Mouse (Mus musculus): ENCODE measurements at regions not wholly inside any gene's neighbourhood (a gene's known extent, or its start where the extent isn't known, plus 50 kb on each side); places are given as distances from the start of the nearest gene placed in this dataset.

GRCm38 (mm10) chr4:89001470-89001869 is 121.5 kb upstream of the Ifne start:
- no peak for DNase-seq (ENCODE audit: low read depth, low spot score)

- no peak for DNase-seq (ENCODE audit: low read depth, low spot score)
These were observed 120.9 kb upstream of the Ifne start for GRCm38 (mm10) chr4:89000855-89001254.

- DNase-seq (ENCODE audit: low read depth, low spot score): no peak
These were observed 120.2 kb upstream of the Ifne start for GRCm38 (mm10) chr4:89000200-89000599.

- no peak for DNase-seq (ENCODE audit: low read depth, low spot score)
These were observed 118.3 kb upstream of the Ifne start for GRCm38 (mm10) chr4:88998286-88998685.

DNA sequence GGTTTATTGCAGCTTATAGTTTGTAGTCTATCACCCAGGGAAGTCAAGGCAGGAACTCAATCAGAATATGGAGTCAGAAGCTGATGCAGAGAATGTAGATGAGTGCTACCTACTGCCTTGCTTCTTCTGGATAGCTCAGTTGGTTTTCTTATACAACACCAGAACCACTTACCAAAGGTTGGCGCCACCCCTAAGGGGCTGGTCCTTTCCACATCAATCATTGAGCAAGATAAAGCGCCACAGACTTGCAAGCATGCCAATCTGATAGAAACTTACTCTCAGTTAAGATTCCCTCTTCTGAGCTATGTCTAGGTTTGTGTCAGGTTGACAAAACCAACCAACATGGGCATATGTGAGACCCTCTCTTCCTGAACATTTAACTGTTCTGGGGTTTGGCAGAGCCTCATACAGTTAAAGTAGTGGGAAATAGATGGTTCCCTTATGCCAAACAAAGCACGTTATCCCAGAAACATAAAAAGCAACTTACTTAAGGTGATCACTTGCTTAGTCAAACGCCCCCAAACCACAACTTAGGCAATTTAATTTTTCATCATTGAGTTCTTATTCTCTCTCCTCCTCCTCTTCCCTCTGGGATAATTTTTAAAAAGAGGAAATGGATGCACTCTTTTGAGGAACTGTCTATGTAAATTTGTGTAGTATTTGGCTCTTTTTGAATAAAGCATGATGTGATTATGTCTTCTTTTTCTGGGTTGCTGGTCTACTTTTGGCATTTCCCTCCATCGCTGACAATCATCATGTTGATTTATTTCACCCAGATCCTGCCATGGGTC is 115.3 kb upstream of the Ifne start:
- DNase-seq (ENCODE audit: low read depth, low spot score): no peak

GRCm38 (mm10) chr4:88994486-88994885 is 114.5 kb upstream of the Ifne start:
- no peak for DNase-seq (ENCODE audit: low read depth, low spot score)

DNA sequence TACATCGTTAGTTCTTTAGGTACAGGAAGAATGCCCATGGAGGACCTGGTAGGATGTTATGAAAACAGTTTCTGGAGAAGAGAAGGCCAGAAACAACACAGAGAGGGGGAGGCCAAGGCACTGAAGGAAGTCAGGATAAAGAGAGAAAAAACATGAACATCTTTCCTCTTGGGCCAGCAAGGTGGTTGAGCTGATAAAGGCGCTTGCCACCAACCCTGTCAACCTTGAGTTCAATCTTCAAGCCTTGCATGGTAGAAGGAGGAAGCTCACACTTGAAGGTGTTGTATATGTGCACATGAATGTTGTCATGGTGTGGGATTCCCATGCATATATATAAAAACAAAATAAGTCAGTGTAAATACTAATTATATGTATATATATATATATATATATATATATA is 112.5 kb upstream of the Ifne start:
- DNase-seq (ENCODE audit: low read depth, low spot score): no peak

DNA sequence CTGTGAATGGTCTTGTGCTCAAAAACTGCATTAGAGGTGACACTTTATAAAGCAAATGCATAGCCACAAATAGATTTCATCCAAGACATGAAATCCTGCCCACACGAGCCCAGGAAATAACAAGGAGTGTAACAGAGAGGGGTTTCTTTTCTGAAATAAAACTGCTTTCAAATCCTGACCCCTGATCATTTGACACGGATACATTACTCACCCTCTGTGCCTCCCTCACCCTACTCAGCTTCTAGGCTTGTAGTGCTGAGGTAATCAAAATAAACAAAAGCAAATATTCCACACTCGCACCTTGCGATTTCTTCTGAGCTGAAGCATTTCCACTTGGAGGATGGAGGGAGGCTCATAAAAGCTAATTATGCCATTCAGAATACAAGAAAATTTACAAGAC is 108.4 kb upstream of the Ifne start:
- DNase-seq (ENCODE audit: low read depth, low spot score): no peak

GRCm38 (mm10) chr4:88987103-88987502 is 107.1 kb upstream of the Ifne start:
- DNase-seq (ENCODE audit: low read depth, low spot score): no peak

DNA sequence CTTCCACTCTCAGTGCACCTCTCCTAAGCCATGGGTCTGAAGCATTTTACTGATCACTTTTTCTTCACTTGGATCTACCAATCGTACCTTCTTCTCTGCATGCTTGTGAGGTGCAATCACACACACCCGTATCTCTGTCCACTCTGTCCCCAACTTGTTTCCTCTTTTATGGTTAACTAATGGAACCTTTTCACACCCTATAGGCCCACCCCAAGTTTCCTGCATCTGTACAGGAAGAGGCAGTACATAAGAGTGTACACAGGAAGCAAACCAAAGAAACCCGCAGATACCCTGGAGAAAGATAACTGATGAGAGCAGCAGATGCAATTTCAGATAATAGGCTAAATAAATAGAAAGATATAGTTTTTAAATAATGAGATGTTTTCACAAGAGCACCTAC is 102.5 kb upstream of the Ifne start:
- no peak for DNase-seq (ENCODE audit: low read depth, low spot score)

DNA sequence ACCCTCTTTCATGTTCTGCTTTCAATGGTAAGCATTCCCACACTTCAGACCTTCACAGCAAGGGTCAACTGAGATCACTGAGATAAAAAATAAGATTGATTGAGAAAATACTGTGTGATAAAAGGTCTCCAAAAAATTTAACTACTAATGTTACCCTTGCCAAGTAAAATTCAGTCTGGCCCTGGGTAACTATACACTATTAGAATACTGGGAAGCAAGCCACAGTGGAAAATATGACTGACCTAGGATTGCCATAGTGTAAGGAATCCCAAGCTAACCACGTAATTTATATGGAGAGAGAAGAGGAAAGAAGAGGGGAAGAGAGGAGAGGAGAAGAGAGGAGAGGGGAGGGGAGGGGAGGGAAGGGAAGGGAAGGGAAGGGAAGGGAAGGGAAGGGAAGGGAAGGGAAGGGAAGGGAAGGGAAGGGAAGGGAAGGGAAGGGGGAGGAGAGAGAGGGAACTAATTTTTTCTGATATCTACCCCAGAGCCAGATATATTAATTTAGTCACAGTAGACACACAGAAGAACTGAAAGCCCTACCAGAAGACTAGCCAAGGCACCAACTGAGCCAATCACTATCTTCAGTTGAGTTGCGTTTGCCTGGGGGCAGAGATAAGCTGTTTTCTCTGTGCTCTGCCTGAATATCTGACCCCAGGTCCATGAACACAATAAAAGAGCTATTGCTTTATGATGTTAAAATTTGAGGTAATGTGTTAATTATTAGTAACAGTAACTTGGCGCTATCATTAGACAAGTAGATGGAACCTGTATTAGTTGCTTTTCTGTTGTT is 97.3 kb upstream of the Ifne start:
- no peak for DNase-seq (ENCODE audit: low read depth, low spot score)

GRCm38 (mm10) chr4:88974535-88974934 is 94.5 kb upstream of the Ifne start:
- DNase-seq (ENCODE audit: low read depth, low spot score): no peak

DNA sequence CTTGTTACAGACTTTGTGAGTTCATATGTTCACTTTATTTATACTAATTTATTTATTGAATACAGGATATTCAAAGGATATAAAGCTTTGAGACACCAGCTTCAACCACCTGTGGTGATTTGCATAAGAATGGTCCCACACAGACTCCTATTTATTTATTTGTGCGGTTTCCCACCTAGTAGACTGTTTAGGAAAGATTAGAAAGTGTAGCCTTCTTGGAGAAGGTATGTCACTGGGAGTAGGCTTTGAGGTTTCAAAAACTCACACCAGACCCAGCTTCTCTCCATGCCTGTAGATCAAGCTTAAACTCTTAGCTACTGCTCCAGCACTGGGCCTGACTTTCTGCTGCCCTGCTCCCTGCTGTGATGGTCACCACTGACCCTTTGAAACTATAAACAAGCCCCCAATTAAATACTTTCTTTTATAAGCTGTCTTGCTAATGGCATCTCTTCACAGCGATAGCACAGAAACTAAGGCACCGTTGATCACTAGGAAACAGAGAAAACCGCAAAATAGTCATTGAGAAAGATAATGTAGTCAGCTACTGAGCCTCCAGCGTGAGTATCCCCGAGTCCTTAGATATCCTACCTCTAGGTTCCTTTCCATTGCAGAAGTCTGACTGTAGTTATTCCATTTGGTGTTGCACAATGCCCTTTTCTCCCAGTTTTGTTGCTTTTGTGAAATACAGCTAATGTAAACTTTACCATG is 89.3 kb upstream of the Ifne start:
- DNase-seq (ENCODE audit: low read depth, low spot score): peak; percentile 6

DNA sequence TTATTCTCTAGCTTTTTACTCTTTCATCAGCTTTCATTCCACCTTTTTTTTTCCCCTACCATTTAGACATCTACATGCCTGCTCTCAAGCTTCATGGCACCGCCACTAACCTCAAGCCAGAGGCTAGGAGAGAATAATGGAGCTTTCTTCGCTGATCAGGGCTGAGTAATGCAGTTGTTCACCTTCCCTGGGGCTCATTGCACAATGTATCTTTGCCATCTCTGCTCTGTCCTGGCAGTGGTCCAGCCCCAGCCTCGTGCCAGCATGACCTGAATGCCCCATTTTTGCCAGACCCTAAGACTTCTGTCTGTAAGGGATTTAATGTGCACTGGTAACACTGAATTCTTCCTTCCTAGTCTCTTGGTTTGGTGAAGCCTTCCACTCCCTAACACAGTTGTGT is 79.6 kb upstream of the Ifne start:
- no peak for DNase-seq (ENCODE audit: low read depth, low spot score)

DNA sequence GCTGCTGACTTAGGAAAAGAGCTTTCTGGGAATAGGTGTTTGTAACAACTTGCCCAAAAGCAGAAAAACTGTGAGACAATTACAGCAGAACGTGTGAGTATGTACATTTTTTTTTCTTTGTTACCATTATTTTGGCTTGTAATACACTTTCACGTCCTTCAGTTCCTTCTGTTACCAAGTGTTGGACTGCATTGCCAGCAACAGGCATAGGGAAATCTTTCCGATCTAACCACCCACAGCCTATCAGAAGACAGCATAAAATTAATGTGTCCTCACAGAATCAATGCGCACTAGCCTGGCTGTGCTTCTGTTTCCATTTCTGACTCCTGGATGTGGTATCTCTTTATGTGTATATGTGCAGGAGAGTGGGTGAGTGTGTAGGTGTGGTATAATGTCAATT is 76.6 kb upstream of the Ifne start:
- DNase-seq (ENCODE audit: low read depth, low spot score): no peak

GRCm38 (mm10) chr4:88956151-88956550 is 76.2 kb upstream of the Ifne start:
- DNase-seq (ENCODE audit: low read depth, low spot score): no peak

GRCm38 (mm10) chr4:88955571-88955970 is 75.6 kb upstream of the Ifne start:
- DNase-seq (ENCODE audit: low read depth, low spot score): no peak

DNA sequence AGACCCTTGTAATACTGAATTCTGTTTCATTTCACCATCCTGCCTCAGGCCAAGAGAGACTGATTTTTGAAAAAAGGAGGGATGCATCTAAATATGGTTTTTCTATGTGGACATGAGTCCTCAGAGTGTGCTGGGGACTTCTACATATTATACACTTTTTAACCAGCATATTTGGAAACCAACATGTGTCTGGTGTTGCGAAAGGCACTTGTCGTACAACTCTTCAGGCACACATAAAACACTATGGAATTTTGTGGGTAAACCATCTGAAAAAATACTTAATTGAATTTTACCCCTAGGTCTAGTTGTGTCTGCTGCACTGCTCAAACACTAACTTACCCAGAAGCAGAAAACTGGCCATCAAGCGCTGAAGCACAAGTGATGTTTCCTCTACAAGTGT is 74.0 kb upstream of the Ifne start:
- DNase-seq (ENCODE audit: low read depth, low spot score): no peak

- no peak for DNase-seq (ENCODE audit: low read depth, low spot score)
These were observed 71.0 kb upstream of the Ifne start for GRCm38 (mm10) chr4:88951034-88951336.

GRCm38 (mm10) chr4:88950181-88951033 is 70.4 kb upstream of the Ifne start:
- DNase-seq (ENCODE audit: low read depth, low spot score): no peak

DNA sequence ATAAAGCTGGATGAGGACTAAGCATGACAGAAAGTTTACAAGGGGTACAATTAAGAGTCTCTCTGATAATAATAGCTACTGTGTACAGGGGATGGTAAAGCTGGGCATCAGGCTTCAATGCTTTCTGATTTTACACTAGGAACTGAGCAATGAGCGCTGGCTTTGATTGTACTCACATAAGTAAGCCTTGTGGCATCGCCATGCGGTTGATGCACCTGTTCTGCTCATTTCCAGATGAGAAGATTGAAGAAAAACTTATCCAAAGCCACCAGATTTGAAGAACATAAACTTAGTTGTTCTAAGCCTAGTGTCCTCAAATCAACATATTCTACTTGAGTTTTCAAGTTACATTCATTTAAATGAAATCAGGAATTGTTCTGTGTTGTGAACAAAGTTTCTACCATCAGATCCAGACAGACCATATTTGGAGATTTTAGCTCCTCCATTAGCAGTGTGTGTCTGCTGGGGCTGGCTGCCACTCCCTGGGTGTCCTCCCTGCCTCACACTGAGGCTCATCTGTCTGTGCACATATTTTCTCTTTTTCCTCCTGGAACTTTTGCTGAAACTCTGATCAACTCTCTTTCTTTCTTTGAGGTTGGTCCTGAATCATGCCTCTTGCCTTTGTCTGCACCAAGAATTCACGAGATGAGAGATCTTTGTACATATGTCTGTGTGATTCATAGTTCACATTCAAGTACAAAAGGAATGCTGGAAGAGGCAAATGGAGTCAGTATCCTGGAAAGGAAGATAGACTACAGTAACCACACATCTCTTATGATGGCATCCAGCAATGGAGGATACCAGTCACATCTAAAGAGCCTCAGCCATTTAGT is 68.2 kb upstream of the Ifne start:
- DNase-seq (ENCODE audit: low read depth, low spot score): no peak
